Mouse (Mus musculus): ENCODE results near the gene Espl1. TPM values are rescaled to one million over a fixed set of nuclear protein-coding genes. Genes with fewer than 3 reads are reported as not detected.

Espl1 gene
- total RNA-seq, 4 experiments from 2014 or later: 0.07 to 0.58 (median 0.21) TPM; not detected in 1

DNA sequence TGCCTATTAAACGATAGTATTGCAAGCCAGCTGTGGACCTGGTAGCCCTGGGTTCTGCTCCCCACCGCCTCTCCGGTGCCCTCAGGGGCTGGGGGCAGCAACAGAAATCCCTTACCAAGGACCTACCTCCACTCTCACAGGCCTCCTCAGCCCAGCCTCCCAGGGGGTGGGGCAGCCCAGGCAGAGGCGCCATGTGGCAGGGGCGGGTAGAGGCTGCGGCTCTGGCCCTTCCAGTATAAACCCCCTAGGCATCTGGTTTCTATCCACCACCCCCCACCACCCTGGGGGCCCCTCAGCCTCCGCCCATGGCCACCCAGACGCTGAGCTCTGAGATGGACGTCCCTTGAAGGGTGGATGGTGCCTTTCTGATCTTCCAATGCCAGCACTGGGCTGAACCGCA lies 74.7 kb downstream of the Espl1 start:
- no peak for DNase-seq (ENCODE audit: low spot score in 2 of 2)

Other genes with a start within 250 kb of the Espl1 start
- 100 to 1,000 TPM; 227 to 269 (median 241) TPM for gene Eif4b, start 222.5 kb upstream of the Espl1 start, total RNA-seq (2022)
- gene Tns2, start 195.9 kb upstream of the Espl1 start, total RNA-seq (2022): 10 to 100 TPM; 17.3 to 37.7 (median 32.0) TPM
- 1 to 10 TPM; 6.8 to 8.7 (median 7.3) TPM for gene Spryd3, start 160.0 kb upstream of the Espl1 start, total RNA-seq (2022)
- gene Igfbp6, start 151.9 kb upstream of the Espl1 start, total RNA-seq (2022): 10 to 100 TPM; 14.2 to 49.0 (median 27.1) TPM
- gene Soat2, start 145.7 kb upstream of the Espl1 start, total RNA-seq (2022): under 1 TPM in 2 of 4 experiments, not detected in 2; 0.10 to 0.21 TPM
- 10 to 100 TPM; 25.6 to 28.1 (median 26.8) TPM for gene Zfp740, start 93.0 kb upstream of the Espl1 start, total RNA-seq (2022)
- gene Csad, start 91.5 kb upstream of the Espl1 start, total RNA-seq (2022): 1 to 10 TPM; 5.6 to 8.5 (median 7.6) TPM
- 1 to 10 TPM in 2 of 4 experiments, under 1 TPM in 2; 0.34 to 1.8 (median 1.0) TPM for gene Itgb7, start 64.3 kb upstream of the Espl1 start, total RNA-seq (2022)
- gene Rarg, start 38.7 kb upstream of the Espl1 start, total RNA-seq (2022): 1 to 10 TPM; 4.4 to 9.8 (median 8.4) TPM
- gene Gm9918, start 25.7 kb upstream of the Espl1 start, total RNA-seq (2022): not detected
- gene Mfsd5, start 16.8 kb upstream of the Espl1 start, total RNA-seq (2022): 10 to 100 TPM; 14.9 to 17.3 (median 15.7) TPM
- gene Pfdn5, start 29.9 kb downstream of the Espl1 start, total RNA-seq (2022): 100 to 1,000 TPM; 260 to 281 (median 273) TPM
- gene Myg1, start 35.4 kb downstream of the Espl1 start, total RNA-seq (2022): 10 to 100 TPM; 17.5 to 21.6 (median 18.9) TPM
- gene Aaas, start 54.5 kb downstream of the Espl1 start, total RNA-seq (2022): 1 to 10 TPM; 5.3 to 7.5 (median 6.8) TPM
- gene Sp7, start 70.9 kb downstream of the Espl1 start, total RNA-seq (2022): not detected
- gene Sp1, start 109.9 kb downstream of the Espl1 start, total RNA-seq (2022): 10 to 100 TPM; 17.9 to 22.2 (median 20.5) TPM
- 10 to 100 TPM in 3 of 4 experiments, 1 to 10 TPM in 1; 9.9 to 14.2 (median 11.7) TPM for gene Amhr2, start 149.1 kb downstream of the Espl1 start, total RNA-seq (2022)
- gene Prr13, start 162.8 kb downstream of the Espl1 start, total RNA-seq (2022): 10 to 100 TPM; 16.4 to 22.3 (median 20.2) TPM
- 100 to 1,000 TPM; 379 to 451 (median 385) TPM for gene Pcbp2, start 174.3 kb downstream of the Espl1 start, total RNA-seq (2022)
- gene Gm10337, start 207.5 kb downstream of the Espl1 start, total RNA-seq (2022): not detected
- 1 to 10 TPM in 3 of 4 experiments, under 1 TPM in 1; 0.68 to 1.9 (median 1.5) TPM for gene Map3k12, start 220.8 kb downstream of the Espl1 start, total RNA-seq (2022)
- gene Tarbp2, start 221.9 kb downstream of the Espl1 start, total RNA-seq (2022): 10 to 100 TPM; 29.0 to 40.3 (median 35.2) TPM
- 1 to 10 TPM in 2 of 4 experiments, under 1 TPM in 2; 0.82 to 1.5 (median 1.1) TPM for gene Npff, start 228.7 kb downstream of the Espl1 start, total RNA-seq (2022)